Mouse (Mus musculus) testis, adult 10 weeks (tissue): ENCODE data around the gene 4931428L18Rik. TPM values are rescaled to one million over a fixed set of nuclear protein-coding genes. Genes with fewer than 3 reads are reported as not detected.

Experiments
- polyA plus RNA-seq: library from polyadenylated mRNA; stranded (reverse); fragments of 350-450 nt; fragmentation: Illumina TruSeq; extraction: RNeasy Lipid Tissue Mini Kit (QIAGEN cat#74804); gene quantifications from one replicate; pipeline ENCODE4 v1.2.3, GENCODE M21; 2014; ENCODE audit warnings: low read depth, low replicate concordance

The 4931428L18Rik gene
- polyA plus RNA-seq: 24.2 TPM

GRCm38 (mm10) chr1:31222564-31222963 lies at the start of gene 4931428L18Rik, which contains the start of gene Pih1d3:
Gene 4931428L18Rik, minus strand, starts transcription at chr1:31222684.
Gene Pih1d3, plus strand, starts transcription at chr1:31222838.

GRCm38 (mm10) chr1:31176101-31176500 lies 46.4 kb downstream of the 4931428L18Rik start, which contains the start of gene Lgsn:
Gene Lgsn, plus strand, starts transcription at chr1:31176401.

GRCm38 (mm10) chr1:30977868-30978267 lies 244.6 kb downstream of the 4931428L18Rik start, which contains the start of gene AC153137.1:
Gene AC153137.1, minus strand, starts transcription at chr1:30977968.

Other genes with a start within 250 kb of the 4931428L18Rik start
- gene AC153137.1, start 244.7 kb downstream of the 4931428L18Rik start, polyA plus RNA-seq: not detected
- gene Lgsn, start 46.3 kb downstream of the 4931428L18Rik start, polyA plus RNA-seq: 0.10 TPM
- 46.8 TPM for gene Pih1d3, start 154 bp upstream of the 4931428L18Rik start, polyA plus RNA-seq